Mouse (Mus musculus) liver, postnatal 0 days (tissue): ENCODE measurements around the gene Cuedc1.

Experiments
- CTCF ChIP-seq: sonication (generic); IDR thresholded peaks from 2 replicates; pipeline ENCODE4 v1.5.1; 2016; ENCODE audit warnings: antibody characterized with exemption, low read depth
- EP300 ChIP-seq: IDR thresholded peaks from 2 replicates; pipeline ENCODE4 v1.6.1; 2016; ENCODE audit warnings: antibody characterized with exemption, low read depth, mild to moderate bottlenecking

DNA sequence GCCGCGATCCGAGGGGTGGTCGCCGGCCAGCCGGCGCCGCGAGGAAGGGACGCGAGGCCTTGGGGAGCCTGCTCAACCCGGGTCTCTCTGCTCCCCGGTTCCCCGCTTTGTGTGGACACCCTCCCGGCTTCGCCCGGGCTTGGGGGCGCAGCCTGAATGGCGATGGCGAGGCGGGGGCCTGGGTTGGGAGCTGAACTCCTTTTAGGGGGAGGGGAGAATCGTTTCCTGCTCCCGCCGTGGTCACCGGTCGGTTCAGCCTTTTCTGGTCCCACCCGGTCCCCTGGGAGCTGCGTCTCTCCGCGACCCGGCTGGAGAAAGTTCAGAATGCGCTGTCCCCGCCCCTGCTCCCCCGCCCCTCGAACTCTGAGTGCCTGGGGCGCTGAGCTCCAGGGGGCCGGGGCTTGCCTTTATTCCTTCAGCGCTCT, 1.8 kb downstream of the Cuedc1 start:
- TF ChIP-seq CTCF (no peak), EP300 (no peak)
